Mouse (Mus musculus) heart, adult 9 months (tissue): ENCODE measurements around the gene Ppp1r11.

Experiments used
- DNase-seq, 2 experiments: peaks; one replicate each; pipeline ENCODE4 v3.0.0; 2022; ENCODE audit warnings: low spot score in 2 of 2

Ppp1r11 gene

GRCm38 (mm10) chr17:36915076-36915475 is 36.5 kb downstream of the Ppp1r11 start:
- DNase-seq = peak; percentile 7 to 38

DNA sequence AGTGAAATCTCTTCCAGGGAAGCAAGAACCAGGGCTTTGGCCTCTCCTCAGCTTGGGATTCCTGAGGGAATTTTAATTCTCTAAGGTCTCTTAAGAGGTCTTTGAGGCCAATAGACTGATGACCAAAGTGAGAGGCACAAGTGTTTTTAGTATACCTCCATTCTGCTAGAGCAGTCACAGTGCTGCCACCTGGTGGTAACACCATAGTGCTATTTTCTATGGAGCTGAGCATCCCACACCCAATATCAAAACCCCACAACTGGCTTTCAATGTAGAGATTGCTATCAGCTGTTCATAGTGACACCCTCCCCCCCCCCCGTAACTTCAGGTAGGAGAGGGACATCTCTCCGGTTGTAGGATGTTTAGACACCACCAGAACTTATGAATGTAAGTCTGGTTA is 37.4 kb downstream of the Ppp1r11 start:
- DNase-seq = peak; percentile 21 to 47

- DNase-seq = no peak
Measured at GRCm38 (mm10) chr17:36912031-36912430, 39.5 kb downstream of the Ppp1r11 start.

DNA sequence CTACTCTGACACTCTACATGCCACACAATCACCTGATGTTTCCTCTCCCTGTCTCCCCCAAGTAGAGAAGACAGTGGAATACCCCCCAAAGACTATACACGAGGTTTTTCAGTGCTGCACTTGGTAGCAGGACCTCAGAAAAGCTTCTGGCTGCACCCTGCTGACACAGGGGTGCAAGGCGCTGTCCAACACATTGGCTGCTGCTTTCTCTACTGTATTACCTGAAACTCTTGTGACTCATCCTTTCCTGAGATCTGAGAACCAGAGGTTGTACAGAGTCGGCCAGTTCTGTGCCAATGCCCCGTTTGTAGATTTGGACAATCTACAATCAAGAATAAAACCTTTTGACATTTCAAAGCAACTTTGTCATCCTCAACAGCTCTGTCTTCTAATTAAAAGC is 41.7 kb downstream of the Ppp1r11 start:
- no peak for DNase-seq

- no peak for DNase-seq
Measured at GRCm38 (mm10) chr17:36908235-36908634, 43.3 kb downstream of the Ppp1r11 start.

DNA sequence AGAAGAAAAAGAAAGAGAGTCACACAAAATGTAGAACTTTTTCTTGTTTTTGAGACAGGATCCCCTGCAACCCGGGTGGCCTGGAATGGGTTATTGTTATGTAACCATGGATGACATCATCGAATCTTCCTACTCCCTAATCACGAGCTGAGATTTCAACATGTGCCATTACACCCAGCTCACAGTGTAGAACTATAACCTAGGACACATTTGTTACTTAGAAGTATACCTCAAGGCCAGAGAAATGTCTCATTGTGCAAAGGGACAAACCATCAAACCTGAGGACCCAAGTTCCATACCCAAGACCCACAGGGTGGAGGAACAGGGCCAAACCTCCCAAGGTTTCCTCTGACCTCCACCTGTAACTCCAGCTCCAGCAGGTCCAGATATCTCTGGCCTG is 47.9 kb downstream of the Ppp1r11 start:
- no peak for DNase-seq

GRCm38 (mm10) chr17:36900691-36901090 is 50.9 kb downstream of the Ppp1r11 start:
- DNase-seq = no peak

GRCm38 (mm10) chr17:36900001-36900400 is 51.5 kb downstream of the Ppp1r11 start:
- no peak for DNase-seq

DNA sequence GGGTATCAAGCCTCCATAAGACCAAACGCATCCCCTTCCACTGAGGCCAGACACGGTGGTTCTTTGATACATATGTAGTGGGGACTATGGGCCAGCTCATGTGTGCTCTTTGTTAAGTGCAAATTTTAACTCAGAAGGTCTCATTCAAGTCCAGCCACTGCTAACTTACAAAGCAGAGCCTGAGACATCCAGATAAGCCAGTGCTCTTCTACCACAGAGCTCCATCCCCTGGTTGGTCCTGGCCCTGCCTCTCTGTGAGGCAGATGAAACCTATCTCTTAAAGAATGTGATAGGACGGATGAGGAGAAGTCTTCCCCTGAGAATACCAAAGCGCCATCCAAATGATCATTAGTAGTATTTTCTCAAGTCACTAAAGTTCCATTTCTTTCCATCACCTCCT is 52.2 kb downstream of the Ppp1r11 start:
- no peak for DNase-seq
